Mouse (Mus musculus): Measurements from ENCODE around the gene 2310057J18Rik. TPM values are rescaled to one million over a fixed set of nuclear protein-coding genes. Genes with fewer than 3 reads are reported as not detected.

Gene 2310057J18Rik
- polyA plus RNA-seq, 1 experiment from 2014 or later: not detected

Other genes starting within 250 kb of the 2310057J18Rik start
- 28.7 and 29.8 TPM in 2 replicates for gene Soga3, start 157.5 kb upstream of the 2310057J18Rik start, polyA plus RNA-seq (2014; fragmentation: Nextera tagmentation; extraction: Ambion mirVana)
- gene Gm49353, start 212.7 kb upstream of the 2310057J18Rik start, polyA plus RNA-seq (2014; fragmentation: Nextera tagmentation; extraction: Ambion mirVana): 4.5 and 5.3 TPM in 2 replicates
- gene 9330159F19Rik, start 225.3 kb upstream of the 2310057J18Rik start, polyA plus RNA-seq (2014; fragmentation: Nextera tagmentation; extraction: Ambion mirVana): 6.8 and 9.1 TPM in 2 replicates

Measured in forebrain, embryonic 11.5 days (tissue).